Mouse (Mus musculus): Measurements from ENCODE around the gene Lrrc27. TPM values are rescaled to one million over a fixed set of nuclear protein-coding genes. Genes with fewer than 3 reads are reported as not detected.

The Lrrc27 gene
- total RNA-seq, 2 experiments from 2014 or later: 8.5 TPM; not detected in 1

DNA sequence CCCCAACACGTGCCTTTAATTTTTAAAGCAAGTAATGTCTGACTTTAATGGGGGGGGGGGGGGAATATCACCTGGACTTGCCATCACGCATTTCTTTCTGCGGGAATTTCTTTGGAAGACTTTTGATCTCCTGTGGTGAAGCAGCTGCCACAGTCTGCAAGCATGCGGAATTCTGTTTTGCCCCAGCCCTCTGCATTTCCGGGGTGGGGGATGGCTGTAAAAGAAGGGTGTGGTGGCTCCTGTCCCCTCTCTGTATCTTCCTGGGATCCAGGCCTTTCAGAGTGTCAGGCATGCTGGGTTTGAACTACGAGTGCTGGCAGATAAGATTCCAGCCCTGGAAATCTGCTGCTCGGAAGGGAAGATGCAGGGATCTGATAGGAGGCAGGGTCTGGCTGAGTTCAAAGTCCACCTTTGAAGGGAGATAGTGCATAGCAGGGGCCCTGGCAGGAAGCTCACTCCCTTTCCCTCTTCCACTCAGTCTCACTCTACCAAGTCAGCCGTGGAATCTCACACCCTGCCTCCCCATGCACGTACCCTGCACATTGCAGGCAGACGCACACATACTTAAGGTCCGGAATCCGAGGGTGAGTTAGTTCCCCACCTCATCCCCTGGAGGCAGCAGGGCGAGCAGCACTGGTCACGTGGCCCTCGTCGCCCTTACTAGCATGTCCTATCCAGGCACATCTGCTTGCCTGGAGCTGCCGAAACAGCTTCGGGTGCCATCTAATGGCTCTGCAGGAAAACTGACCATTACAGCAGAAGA lies 21.8 kb downstream of the Lrrc27 start:
- no peak for ATAC-seq (replicated peaks; ENCODE audit: low FRiP score, poor library complexity, severe bottlenecking)

DNA sequence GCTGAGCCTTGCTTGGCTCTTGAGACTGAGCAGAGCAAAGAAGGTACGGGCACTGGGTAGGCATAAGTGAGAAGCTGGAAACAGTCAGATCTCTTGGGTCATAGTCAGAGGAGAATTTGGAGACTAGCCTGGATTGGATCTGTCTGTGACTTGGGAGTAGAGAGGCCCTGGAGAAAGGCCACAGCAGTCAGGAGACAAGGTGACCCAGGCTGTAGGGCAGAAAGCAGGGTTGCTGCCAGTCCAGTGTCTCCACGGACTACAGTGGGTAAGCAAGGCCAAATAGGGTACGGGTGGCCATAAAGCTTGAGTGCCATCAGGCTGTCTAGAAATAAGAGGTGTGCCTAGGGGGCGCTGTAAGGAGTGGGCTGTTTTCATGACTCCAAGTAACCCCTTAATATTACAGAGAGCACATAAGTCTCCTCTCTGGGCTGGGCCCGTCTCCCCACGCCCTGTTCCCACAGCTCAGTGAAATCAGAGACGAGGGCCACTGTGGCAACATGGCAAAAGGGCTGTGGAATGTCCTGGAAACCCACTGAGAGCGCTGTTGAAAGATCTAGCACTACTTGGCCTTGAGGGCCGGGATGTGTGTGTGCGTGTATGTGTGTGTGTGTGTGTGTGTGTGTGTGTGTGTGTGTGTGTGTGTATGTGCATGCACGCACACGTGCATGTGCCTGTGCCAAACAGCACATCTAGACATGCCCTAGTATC lies 23.0 kb downstream of the Lrrc27 start:
- no peak for ATAC-seq (replicated peaks; ENCODE audit: low FRiP score, poor library complexity, severe bottlenecking)

DNA sequence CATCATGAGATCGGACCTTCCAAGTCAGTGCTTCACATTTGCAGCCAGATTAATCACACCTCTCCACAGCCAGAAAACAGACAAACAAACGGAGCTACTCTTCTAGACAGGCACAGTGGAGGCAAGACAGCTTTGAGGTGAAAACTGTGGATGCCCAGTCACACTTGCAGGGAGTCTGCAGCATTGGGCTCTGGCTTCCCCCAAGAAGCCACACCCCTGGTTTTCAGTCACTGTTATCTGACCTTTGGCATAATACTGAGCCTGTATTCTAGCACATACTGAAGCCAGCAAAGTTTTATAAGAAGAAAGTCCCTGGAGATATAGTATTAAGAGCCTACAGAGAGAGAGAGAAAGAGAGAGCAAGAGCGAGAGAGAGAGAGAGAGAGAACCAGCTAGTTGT lies 26.6 kb downstream of the Lrrc27 start:
- no peak for ATAC-seq (replicated peaks; ENCODE audit: low FRiP score, poor library complexity, severe bottlenecking)

DNA sequence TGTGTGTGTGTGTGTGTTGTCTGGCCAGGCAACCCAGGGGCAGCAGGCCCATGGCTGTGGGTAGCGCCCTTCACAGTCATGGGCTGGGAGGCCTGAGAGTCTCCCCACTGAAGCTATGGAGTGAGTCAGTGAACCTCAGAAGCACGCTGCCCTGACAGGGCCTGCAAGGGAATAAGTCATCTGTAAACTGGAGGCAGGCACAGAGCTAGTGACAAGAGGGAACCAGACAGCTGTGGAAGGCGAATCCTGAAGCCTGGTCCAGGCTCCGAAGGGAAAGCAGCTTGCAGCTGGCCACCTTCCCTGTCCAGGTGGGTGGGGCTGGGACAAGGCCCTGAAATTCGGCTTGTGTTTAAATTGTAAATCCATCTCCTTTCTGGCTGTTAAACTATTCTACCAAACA lies 33.3 kb downstream of the Lrrc27 start:
- ATAC-seq (replicated peaks; ENCODE audit: low FRiP score, poor library complexity, severe bottlenecking): no peak

DNA sequence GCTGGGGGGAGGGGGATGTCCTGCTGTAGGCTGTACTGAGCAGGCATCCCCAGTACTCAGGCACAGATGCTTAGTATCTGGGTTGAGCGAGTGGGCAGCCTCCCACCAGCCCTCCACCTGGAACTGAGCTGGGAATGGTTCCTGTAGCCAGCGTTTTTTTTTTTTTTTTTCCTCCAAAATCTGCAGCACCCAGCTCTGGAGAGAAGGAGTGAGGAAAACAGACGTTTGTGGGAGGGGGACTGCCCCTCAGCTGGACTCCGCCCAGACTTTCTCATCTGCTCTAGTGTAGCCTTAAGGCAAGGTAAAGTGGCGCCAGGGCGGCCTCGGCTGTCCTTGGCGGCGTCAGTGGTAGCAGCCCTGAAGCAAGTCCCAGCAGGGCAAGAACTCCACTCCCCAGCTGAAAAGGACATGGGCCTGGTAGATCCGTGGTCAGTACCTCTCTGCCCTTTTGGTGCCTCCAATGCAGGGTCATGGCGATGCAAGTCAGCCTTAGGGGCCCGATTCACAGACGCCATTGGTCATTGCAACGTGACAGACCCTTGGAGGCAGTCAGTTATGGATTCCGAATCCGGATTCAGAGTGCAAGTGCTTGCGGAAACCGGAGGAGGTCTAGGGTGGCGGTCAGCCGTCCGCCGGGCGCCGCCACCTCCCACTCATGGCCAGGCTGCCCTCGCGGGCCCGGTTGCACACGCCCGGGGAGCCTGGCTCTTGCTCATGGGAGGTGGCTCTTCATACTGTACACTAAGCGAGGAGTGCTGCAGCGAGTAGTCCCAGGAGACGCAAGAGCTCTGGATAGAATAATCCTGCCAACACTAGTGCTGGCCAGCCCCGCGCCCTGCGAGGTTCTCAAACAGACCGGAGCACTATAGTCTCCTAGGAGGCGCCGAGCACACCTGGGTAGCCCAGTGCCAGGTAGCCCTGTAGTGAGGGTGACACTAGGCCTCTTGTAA lies 34.4 kb downstream of the Lrrc27 start:
- ATAC-seq (replicated peaks; ENCODE audit: low FRiP score, poor library complexity, severe bottlenecking): no peak

DNA sequence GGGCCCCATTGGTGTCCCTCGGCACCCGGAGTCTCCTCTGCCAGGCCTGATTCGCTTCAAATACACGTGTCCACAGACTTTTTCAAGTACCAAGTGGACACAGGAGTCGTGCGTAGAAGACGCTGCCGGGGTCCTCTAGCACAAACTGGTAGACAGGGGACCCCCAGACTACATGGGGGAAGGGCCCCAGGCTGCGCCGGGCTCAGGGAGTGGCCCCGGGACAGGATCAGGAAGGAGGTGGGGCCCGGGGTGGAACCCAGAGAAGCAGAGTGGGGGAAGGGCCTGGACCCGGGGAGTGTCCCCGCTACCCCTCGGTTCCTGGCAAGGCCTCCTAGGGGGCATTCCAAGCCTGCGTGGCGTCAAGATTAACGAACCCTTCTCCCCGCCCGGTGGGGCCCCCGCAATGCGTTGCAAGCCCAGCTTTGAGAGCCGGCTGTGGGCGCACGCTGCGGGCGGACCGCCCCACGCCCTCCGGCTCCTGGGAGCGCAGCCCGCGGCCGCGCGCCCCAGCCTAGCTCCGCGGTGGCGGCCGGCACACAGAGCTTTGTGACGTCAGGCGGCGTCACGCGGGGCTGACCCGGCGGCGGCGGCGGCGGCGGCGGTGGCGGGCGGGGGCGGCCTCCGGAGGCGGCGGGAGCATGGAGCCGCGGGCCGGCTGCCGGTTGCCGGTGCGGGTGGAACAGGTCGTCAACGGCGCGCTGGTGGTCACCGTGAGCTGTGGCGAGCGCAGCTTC lies 35.3 kb downstream of the Lrrc27 start, which contains the start of gene Pwwp2b:
Gene Pwwp2b, plus strand, starts transcription at position 602 of the 734 bp plus-strand sequence.
- no peak for ATAC-seq (replicated peaks; ENCODE audit: low FRiP score, poor library complexity, severe bottlenecking)

DNA sequence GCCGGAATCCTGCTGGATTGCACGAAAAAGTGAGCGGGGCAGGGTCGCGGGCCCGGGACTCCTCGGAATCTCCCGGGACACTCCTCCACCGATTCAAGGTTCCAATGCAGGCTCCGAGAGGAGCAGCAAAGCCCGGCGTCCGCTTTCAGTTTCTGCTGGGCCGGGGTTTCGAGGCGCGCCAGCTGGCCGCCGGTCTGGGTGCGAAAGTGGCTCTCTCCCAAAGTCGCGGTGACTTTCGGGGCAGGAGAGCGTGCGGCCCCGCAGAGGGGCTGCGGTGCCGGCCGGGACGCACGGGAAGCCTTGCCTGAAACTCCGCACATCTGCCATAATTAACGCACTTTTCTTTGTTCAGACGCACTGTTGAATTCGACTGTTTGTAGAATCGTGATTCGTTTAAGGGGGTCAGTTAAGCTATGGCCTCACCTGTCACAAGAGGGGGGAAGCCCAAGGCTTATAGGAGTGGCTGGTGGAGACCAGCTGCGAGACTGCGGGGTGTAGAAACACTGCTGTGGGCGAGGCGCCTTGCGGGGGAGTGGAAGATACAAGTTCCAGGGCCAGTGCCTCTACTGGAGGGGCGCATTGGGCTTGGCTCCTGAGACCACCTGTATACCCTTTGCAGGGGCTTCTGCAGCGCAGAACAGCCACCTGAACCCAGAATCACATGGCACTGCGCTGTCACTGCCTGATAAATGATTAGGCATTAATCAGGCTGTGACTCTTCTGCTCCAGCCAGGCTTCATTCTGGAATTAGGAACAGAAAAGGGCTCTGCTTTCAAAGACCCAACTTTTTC lies 36.0 kb downstream of the Lrrc27 start:
- ATAC-seq (replicated peaks; ENCODE audit: low FRiP score, poor library complexity, severe bottlenecking): no peak

DNA sequence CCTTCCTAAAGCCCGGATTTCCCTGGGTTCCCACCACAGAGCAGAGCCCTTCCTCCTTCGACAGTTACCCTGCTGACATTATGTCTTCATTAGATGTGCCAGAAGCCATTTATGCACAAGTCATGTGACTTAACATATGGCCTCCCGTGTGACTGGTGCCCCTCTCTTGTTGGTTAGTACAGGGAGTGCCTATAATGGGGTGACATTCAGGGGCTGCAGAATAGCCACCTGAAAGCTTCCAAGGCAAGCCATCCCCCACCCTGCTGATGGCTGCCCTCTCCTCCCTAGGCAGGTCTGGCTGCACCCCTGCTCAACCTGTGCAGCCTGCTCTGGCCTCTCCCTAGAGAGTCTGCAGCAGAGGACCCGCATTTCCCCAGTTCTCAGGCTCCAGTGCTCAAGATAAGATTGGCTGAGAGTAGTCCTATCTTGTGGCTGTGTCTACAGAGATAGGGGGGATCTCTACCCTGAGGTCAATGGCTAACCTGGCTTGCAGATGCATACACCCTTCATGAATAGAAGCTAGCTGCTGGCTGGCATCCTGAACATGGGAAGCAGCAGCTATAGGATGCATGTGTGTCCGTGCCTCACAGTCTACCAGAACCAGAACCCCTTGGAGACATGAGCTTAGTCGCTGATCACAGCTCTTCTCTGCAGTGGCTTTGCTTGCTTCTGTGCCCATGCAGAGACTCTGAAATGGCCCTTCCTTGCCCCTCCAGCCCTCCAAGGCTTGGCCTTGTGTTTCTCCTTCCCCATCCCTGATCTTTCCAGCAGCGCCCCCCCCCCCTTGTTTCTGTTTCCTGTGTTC lies 36.8 kb downstream of the Lrrc27 start:
- ATAC-seq (replicated peaks; ENCODE audit: low FRiP score, poor library complexity, severe bottlenecking): no peak

DNA sequence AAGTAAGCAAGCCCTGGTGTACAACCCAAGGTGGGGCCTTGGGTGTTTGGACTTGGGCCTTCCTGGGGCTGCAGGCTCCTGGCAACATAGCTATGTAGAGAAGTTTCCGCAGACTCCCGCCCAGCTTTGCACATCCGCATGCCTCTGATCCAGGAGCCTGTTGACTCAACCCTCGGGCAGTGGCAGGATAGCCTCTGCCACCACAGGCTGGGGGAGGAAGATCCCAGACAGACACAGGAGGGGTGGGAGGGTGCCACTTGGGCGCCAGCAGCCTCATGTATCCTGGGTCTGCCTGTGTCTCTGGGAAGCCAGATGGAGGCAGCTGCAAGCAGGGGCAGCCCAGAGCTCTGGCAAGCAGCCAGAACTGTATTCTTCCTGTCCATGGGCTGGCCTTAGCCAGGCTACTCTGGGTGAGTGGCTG lies 39.1 kb downstream of the Lrrc27 start:
- no peak for ATAC-seq (replicated peaks; ENCODE audit: low FRiP score, poor library complexity, severe bottlenecking)

DNA sequence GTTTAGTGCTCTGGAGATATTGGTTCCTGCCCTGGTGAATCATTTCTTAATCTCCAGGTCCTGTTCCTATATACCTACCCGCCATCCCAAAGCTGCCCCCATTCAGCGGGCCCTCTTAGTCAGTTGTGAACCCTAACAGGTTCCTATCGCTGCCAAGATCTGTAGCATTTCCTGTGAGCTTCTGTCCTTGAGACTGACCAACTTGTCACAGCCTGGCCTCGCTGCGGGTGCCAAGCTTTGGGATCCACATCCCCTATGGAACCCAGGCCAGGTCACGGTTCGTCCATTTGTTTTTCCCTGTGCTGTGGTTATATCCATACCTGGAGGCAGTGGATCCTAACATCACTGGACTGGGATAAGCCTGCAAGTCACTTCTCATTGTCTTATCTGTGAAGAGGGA lies 39.8 kb downstream of the Lrrc27 start:
- ATAC-seq (replicated peaks; ENCODE audit: low FRiP score, poor library complexity, severe bottlenecking): no peak

DNA sequence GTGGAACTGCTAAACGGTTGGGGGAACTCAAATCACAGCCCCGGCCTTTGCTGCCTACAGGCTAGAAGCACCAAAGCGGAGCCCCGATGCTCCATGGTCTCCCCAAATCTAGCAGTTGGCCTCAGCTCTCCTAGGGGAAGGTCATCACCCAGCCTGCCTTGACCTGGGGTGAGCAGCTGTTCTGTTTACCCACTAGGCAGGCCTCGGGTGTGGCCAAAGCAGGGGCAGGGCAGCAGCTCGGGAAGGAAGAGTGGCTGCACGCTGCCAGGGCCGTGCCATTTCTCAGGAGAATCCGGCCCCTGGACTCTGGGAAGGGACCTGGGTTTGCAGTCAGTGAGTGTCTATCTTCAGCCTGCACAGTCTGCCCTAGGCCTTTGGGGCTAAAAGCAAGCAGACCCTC lies 40.2 kb downstream of the Lrrc27 start:
- no peak for ATAC-seq (replicated peaks; ENCODE audit: low FRiP score, poor library complexity, severe bottlenecking)

DNA sequence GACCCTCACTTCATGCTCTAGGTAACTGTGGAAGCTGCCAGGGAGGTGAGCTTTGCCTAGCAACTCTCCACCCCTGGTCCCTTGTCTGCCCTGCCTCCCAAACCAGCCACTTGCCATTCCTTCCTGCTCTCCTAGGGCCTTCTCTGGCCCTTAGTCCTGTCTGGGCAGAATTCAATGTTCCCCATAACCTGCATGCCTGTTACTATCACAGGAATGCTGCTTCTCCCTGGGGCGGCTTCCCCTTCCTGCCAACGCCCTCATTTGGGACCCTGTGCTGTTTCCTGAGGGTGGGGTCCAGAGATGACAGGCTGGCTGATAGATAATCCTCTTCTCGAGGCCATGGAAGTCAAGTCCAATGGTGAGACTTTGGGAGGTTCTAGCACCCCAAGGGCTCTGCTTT lies 40.7 kb downstream of the Lrrc27 start:
- no peak for ATAC-seq (replicated peaks; ENCODE audit: low FRiP score, poor library complexity, severe bottlenecking)

DNA sequence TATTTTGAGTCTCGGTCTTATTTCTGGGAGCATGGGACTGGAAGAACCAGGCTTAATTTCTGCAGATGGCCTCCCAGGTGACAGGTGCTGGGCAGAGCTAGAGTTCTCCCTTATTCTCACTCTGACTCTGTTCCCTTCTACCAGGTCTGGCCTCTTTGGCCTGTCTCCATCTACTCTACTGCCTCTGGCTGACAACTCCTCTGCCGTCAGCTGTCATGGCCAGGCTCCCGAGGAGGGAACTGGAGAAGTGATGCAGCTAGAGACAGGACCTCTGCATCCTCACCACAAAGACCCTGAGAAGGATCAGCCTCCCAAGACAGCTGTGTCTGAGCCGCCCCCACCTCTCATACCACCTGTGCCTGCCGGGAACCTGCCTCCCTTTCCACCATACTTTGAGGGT lies 41.8 kb downstream of the Lrrc27 start:
- no peak for ATAC-seq (replicated peaks; ENCODE audit: low FRiP score, poor library complexity, severe bottlenecking)

DNA sequence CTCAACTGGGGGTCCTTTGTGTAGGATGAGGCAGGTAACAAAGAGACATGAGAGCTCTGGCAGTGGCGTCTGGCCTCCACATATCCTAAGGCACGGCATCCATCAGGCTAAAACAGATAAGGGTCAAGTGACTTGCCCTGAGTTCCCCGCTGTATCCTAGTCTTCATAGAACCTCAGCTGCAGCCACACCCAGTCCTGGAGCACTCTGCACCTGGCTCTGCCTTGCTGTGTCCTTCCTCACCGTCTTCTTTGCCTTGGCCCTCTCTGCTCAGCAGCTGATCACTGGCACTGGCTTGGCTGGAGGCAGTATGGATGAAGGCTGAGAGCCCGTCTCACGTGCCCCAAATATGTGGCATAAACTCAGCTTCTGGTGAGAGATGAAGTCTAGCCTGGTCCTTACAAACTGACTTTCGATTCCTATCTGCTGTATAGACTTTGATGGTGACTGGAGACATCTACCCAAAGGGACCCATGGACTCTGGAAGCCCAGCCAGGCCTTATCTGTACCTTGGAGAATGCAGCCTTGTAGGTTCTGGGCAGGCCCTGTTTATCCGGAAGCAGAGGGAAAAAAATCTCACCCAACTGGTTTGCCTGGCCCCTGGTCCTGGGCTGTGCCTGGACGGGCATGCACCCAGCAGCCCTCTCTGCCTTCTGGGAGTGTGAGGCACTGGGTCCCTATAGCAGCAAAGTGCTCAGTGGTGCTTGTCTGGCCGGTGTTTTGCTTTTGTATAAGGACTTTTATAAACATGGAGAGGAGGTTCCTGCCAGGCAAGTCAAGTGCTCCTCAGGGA lies 45.2 kb downstream of the Lrrc27 start:
- no peak for ATAC-seq (replicated peaks; ENCODE audit: low FRiP score, poor library complexity, severe bottlenecking)

DNA sequence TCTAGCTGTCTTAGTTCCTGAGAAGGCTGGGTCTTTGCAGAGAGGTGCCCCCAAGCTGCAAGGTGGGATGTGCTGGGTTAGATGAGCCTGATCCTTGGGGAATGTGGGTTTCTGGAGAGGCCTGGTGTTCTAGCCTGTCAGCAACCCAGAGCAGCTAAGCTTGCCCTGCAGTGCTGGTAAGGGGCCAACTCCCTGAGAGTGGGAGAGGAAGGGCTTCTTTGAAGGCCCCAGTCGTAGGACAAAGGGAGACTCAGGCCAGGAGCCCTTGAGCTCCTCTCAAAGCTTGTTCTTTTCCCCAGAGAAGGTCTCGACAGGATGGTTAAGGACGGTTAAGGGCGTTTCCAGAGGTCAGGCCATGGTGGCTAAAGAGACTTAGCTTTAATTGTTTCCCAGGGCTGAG lies 51.5 kb downstream of the Lrrc27 start:
- no peak for ATAC-seq (replicated peaks; ENCODE audit: low FRiP score, poor library complexity, severe bottlenecking)

DNA sequence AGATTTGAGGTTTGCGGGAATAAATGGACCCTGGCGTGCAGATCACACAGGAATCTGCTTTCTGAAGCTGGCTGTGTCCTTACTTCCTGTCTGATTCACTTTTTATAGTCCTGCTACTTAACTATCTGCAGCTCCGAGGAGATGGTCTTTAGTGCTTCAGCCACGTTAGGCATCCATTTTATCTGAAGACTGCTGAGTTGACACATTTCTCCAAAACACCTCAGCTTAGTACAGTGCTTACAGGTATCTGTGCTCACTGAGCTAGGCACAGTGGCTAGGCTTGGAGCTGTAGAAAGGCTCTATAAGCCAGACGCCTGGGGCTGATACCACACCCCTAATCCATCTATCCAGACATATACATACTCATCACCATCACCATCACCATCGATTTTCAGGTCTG lies 52.8 kb downstream of the Lrrc27 start:
- ATAC-seq (replicated peaks; ENCODE audit: low FRiP score, poor library complexity, severe bottlenecking): no peak

DNA sequence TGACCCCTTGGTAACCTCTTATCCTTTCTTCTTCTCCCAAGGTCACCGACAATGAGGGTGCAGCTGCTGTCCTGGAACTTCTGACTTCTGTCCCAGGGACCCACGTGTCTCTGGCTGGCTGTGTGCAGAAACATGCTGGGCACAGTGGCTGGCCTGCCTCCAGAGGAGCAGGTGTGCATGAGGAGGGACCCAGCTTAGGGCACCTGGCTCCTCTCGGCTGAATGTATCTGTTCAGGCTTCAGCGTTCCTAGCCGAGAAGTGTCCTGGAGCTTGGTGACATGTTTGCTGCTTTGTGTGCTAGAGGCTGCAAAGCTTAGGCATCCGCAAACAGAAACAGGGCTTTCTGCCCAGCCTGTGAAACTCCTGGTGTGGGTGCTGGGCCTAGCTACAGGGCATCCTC lies 53.6 kb downstream of the Lrrc27 start:
- no peak for ATAC-seq (replicated peaks; ENCODE audit: low FRiP score, poor library complexity, severe bottlenecking)
